Mouse (Mus musculus): ENCODE measurements at regions not wholly inside any gene's neighbourhood (a gene's known extent, or its start where the extent isn't known, plus 50 kb on each side); places are given as distances from the start of the nearest gene placed in this dataset.

DNA sequence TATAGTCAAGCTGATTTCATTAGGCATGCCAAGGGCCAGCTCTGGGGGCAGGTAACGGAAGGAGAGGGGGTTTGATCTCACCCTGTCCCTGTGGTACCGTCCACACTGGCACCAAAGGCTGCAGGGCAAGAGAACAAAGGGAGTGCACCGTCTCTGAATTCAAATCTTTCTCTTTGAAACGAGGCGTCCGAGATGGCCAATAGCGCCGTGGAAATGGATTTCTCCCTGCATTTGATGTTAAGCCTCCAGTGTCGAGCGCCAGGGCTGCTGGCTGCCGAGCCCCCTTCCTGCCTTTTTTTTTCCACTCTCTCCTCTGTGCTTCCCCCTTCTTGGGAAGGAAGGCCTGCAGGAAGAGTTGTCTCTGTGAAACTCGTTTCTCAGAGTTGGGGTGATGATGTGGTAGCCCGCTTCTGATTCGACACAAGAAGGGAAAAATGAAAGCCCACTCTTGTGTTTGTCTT is 235.5 kb downstream of the 3110018I06Rik start:
- H3K9me3 ChIP-seq (ENCODE audit: control insufficient read depth), result no peaks in the 10 kb centered on the region
- H3K4me3 ChIP-seq (ENCODE audit: low read depth, low read length), result no peak overlapping the region
- no peak for TF ChIP-seq CTCF (IDR thresholded peaks at IDR 0.05; ENCODE audit: low read depth)
- no peaks in the 10 kb centered on the region for H3K27me3 ChIP-seq (replicated peaks; ENCODE audit: control insufficient read depth, insufficient read depth, low read length)
- H3K4me2 ChIP-seq (replicated peaks; ENCODE audit: low read depth), result no peak overlapping the region
- WGBS, result 72% methylated on average over 14 of the region's 14 CpGs
- ATAC-seq, result no peak
- no peaks in the 10 kb centered on the region for H3K36me3 ChIP-seq (ENCODE audit: control insufficient read depth, insufficient read depth)
- no peak overlapping the region for H3K9ac ChIP-seq (ENCODE audit: low read depth, low read length)
- H3K27ac ChIP-seq (ENCODE audit: low read depth, low read length), result no peak overlapping the region
- H3K4me1 ChIP-seq (replicated peaks; ENCODE audit: control insufficient read depth, insufficient read depth, low read length), result no peaks in the 10 kb centered on the region

DNA sequence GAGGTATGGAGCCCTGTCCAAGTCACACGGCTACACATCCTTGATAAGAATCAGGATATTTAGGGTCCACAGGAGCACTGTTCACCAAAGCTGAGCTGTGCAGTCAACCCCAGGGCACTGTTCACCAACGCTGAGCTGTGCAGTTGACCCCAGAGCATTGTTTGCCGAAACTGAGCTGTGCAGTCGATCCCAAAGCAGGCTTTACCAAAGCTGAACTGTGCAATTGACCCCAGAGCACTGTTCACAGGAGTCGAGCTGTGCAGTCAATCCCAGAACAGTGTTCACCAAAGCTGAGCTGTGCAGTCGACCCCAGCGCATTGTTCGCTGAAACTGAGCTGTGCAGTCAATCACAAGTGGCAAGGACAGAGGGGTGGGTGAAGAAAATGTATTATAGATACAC is 236.0 kb downstream of the 3110018I06Rik start:
- H3K4me2 ChIP-seq (replicated peaks; ENCODE audit: low read depth), result no peak overlapping the region
- H3K4me1 ChIP-seq (replicated peaks; ENCODE audit: control insufficient read depth, insufficient read depth, low read length), result no peaks in the 10 kb centered on the region
- no peak overlapping the region for H3K9ac ChIP-seq (ENCODE audit: low read depth, low read length)
- H3K9me3 ChIP-seq (ENCODE audit: control insufficient read depth), result no peaks in the 10 kb centered on the region
- no peaks in the 10 kb centered on the region for H3K36me3 ChIP-seq (ENCODE audit: control insufficient read depth, insufficient read depth)
- TF ChIP-seq CTCF (IDR thresholded peaks at IDR 0.05; ENCODE audit: low read depth), result no peak
- ATAC-seq, result no peak
- no peak overlapping the region for H3K4me3 ChIP-seq (ENCODE audit: low read depth, low read length)
- H3K27me3 ChIP-seq (replicated peaks; ENCODE audit: control insufficient read depth, insufficient read depth, low read length), result no peaks in the 10 kb centered on the region
- 58% methylated on average over 8 of the region's 8 CpGs for WGBS
- no peak overlapping the region for H3K27ac ChIP-seq (ENCODE audit: low read depth, low read length)

- TF ChIP-seq CTCF (IDR thresholded peaks at IDR 0.05; ENCODE audit: low read depth), result no peak
- 62% methylated on average over 6 of the region's 6 CpGs for WGBS
These were observed 240.4 kb downstream of the 3110018I06Rik start for GRCm38 (mm10) chr12:107728865-107729264.

DNA sequence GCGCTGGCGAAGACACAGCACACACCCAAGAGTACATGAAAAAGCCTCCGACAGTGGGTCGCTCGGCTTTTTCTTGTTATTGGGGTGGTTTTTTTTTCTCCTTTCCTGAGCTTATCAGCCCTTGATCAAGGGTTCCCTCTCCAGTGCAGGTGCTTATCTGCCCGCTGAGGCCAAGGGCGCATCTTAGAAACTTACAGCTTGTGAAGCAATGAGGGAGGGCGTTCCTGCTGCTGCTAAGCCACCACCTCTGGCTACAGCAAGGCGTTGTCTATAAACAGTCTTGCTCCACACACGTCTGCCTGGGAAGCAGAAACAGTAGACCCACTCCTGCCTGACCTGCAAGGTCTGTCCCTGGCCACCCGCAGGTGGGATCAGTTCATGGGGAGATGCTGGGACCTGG is 240.9 kb downstream of the 3110018I06Rik start:
- Histone ChIP-seq H3K36me3 (ENCODE audit: control insufficient read depth, insufficient read depth) (no peaks in the 10 kb centered on the region), H3K27me3 (replicated peaks; ENCODE audit: control insufficient read depth, insufficient read depth, low read length) (no peaks in the 10 kb centered on the region), H3K9me3 (ENCODE audit: control insufficient read depth) (no peaks in the 10 kb centered on the region), H3K9ac (ENCODE audit: low read depth, low read length) (no peak overlapping the region), H3K27ac (ENCODE audit: low read depth, low read length) (no peak overlapping the region), H3K4me3 (ENCODE audit: low read depth, low read length) (no peak overlapping the region), H3K4me2 (replicated peaks; ENCODE audit: low read depth) (no peak overlapping the region), H3K4me1 (replicated peaks; ENCODE audit: control insufficient read depth, insufficient read depth, low read length) (no peaks in the 10 kb centered on the region)
- 47% methylated on average over 11 of the region's 11 CpGs for WGBS
- TF ChIP-seq CTCF (IDR thresholded peaks at IDR 0.05; ENCODE audit: low read depth), result 0 out of 2 replicates have a peak, but pooled peaks have one; percentile 21
- peak; percentile 67; the same call in 1 of the 2 replicates for ATAC-seq

More at GRCm38 (mm10) chr12:107728865-107729264, 240.4 kb downstream of the 3110018I06Rik start:
- no peak overlapping the region for H3K4me3 ChIP-seq (ENCODE audit: low read depth, low read length)
- no peak overlapping the region for H3K27ac ChIP-seq (ENCODE audit: low read depth, low read length)
- H3K36me3 ChIP-seq (ENCODE audit: control insufficient read depth, insufficient read depth), result no peaks in the 10 kb centered on the region
- H3K9me3 ChIP-seq (ENCODE audit: control insufficient read depth), result no peaks in the 10 kb centered on the region
- no peak overlapping the region for H3K4me2 ChIP-seq (replicated peaks; ENCODE audit: low read depth)
- no peaks in the 10 kb centered on the region for H3K27me3 ChIP-seq (replicated peaks; ENCODE audit: control insufficient read depth, insufficient read depth, low read length)
- no peak for ATAC-seq
- H3K9ac ChIP-seq (ENCODE audit: low read depth, low read length), result no peak overlapping the region
- no peaks in the 10 kb centered on the region for H3K4me1 ChIP-seq (replicated peaks; ENCODE audit: control insufficient read depth, insufficient read depth, low read length)

DNA sequence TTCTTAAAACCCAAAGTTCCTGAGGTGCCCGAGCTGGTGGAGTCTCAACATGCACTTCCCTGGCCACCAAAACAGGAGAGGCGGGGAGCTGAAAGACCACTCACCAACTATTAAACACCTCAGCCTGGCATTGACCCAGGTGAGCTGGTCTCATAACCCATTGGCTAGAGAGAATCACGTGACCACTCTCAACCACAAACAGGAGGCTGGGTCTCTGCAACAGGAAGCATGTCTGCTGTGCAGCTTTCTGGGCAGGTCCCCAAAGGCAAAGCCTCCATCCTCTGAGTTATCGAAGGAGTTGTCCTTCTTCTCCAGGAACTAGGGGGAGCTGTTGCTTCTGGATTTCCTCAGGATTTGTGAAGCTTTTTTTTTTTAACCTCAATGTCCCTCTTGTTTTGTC is 242.5 kb downstream of the 3110018I06Rik start:
- 72% methylated on average over 4 of the region's 4 CpGs for WGBS
- Histone ChIP-seq H3K36me3 (ENCODE audit: control insufficient read depth, insufficient read depth) (no peaks in the 10 kb centered on the region), H3K4me3 (ENCODE audit: low read depth, low read length) (no peak overlapping the region), H3K9me3 (ENCODE audit: control insufficient read depth) (no peaks in the 10 kb centered on the region), H3K9ac (ENCODE audit: low read depth, low read length) (no peak overlapping the region), H3K27ac (ENCODE audit: low read depth, low read length) (no peak overlapping the region), H3K4me1 (replicated peaks; ENCODE audit: control insufficient read depth, insufficient read depth, low read length) (no peaks in the 10 kb centered on the region), H3K27me3 (replicated peaks; ENCODE audit: control insufficient read depth, insufficient read depth, low read length) (no peaks in the 10 kb centered on the region), H3K4me2 (replicated peaks; ENCODE audit: low read depth) (no peak overlapping the region)
- ATAC-seq, result no peak
- TF ChIP-seq CTCF (IDR thresholded peaks at IDR 0.05; ENCODE audit: low read depth), result peak; percentile 43

DNA sequence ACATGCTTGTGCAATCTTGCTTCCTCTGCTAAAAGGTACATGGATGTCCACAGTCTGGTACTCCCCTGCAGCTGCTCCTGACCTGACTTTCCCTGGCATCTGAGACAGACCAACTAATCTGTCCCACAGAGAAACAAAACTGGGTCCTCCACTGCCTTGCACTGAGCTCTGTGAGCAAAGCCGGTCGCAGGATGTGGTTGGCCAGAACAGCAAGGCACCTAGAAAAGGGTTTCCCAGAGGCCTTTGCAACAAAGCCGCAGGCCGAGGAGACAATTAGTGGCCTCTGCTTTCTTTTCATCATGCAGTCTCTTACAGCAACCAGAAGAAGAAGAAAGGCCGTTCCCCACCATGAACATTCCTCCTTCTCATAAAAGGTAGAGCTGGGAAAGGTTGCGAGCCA is 246.1 kb downstream of the 3110018I06Rik start:
- Histone ChIP-seq H3K4me2 (replicated peaks; ENCODE audit: low read depth) (no peak overlapping the region), H3K4me1 (replicated peaks; ENCODE audit: control insufficient read depth, insufficient read depth, low read length) (no peaks in the 10 kb centered on the region), H3K4me3 (ENCODE audit: low read depth, low read length) (no peak overlapping the region), H3K27me3 (replicated peaks; ENCODE audit: control insufficient read depth, insufficient read depth, low read length) (no peaks in the 10 kb centered on the region), H3K36me3 (ENCODE audit: control insufficient read depth, insufficient read depth) (no peaks in the 10 kb centered on the region), H3K9me3 (ENCODE audit: control insufficient read depth) (no peaks in the 10 kb centered on the region), H3K9ac (ENCODE audit: low read depth, low read length) (no peak overlapping the region), H3K27ac (ENCODE audit: low read depth, low read length) (no peak overlapping the region)
- TF ChIP-seq CTCF (IDR thresholded peaks at IDR 0.05; ENCODE audit: low read depth), result no peak
- 89% methylated on average over 6 of the region's 6 CpGs for WGBS
- no peak for ATAC-seq

DNA sequence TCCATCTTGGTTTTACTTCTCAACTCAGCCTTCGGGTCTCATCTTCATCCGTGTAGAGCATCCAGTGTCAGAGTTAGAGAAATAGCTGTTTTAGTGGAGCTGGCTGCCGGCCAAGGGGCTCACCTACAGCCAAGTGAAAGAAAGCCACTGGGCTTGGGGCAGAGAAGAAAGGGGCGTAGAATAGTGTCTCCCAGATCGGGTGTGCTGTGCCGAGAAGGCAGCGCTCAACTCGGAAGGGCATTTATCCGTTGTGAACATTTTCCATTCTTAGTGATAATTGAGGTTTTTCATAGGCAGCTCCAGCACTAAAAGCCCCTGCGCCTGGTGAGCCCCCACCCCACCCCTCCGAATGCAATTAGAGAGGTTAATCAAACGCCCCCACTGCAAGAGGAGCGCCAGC is 254.2 kb downstream of the 3110018I06Rik start:
- Histone ChIP-seq H3K4me2 (replicated peaks; ENCODE audit: low read depth) (no peak overlapping the region), H3K27me3 (replicated peaks; ENCODE audit: control insufficient read depth, insufficient read depth, low read length) (no peaks in the 10 kb centered on the region), H3K27ac (ENCODE audit: low read depth, low read length) (no peak overlapping the region), H3K36me3 (ENCODE audit: control insufficient read depth, insufficient read depth) (no peaks in the 10 kb centered on the region), H3K9ac (ENCODE audit: low read depth, low read length) (no peak overlapping the region), H3K4me1 (replicated peaks; ENCODE audit: control insufficient read depth, insufficient read depth, low read length) (no peaks in the 10 kb centered on the region), H3K9me3 (ENCODE audit: control insufficient read depth) (no peaks in the 10 kb centered on the region), H3K4me3 (ENCODE audit: low read depth, low read length) (no peak overlapping the region)
- 84% methylated on average over 13 of the region's 13 CpGs for WGBS
- no peak for ATAC-seq
- no peak for TF ChIP-seq CTCF (IDR thresholded peaks at IDR 0.05; ENCODE audit: low read depth)
